Mouse (Mus musculus) cortical plate, adult 2 months (tissue): ENCODE measurements at regions not wholly inside any gene's neighbourhood (a gene's known extent, or its start where the extent isn't known, plus 50 kb on each side); places are given as distances from the start of the nearest gene placed in this dataset.

Source experiments
- CTCF ChIP-seq: fragments of 200-500 bp; IDR thresholded peaks from 2 replicates; pipeline ENCODE4 v1.5.1; 2011; ENCODE audit warnings: mild to moderate bottlenecking, control low read depth, low read length; ENCODE audit not compliant: insufficient read depth; ENCODE audit errors: extremely low read depth
- POLR2A ChIP-seq: fragments of 200-500 bp; IDR thresholded peaks from 2 replicates; pipeline ENCODE4 v1.6.1; 2011; ENCODE audit warnings: mild to moderate bottlenecking, low read length, control low read depth; ENCODE audit not compliant: insufficient read depth; ENCODE audit errors: extremely low read depth

DNA sequence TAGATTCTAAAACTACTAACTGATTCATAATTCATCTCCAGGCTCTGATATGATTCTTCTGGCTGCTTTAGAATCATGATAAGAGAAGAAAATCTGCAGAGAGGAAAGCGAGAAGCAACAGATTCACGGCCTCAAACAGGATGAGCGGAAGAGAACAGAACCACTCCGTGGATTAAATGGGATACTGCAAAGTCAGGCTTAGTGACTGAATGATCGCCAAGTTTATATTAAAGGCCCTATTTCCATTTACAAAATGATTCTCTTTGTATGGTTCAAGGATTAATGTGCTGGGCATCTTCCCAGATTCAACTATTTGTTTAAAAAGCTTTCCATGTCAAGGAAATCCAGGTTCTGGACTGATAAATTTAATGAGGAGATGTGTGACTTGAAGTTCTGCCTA, 238.5 kb upstream of the Pik3r1 start:
- no peak for TF ChIP-seq POLR2A
- no peak for TF ChIP-seq CTCF
